Mouse (Mus musculus) testis, adult 2 months (tissue): ENCODE data around the gene Adgra3.

Source experiments
- CTCF ChIP-seq: fragments of 200-500 bp; IDR thresholded peaks from 2 replicates; pipeline ENCODE4 v1.5.1; 2012; ENCODE audit warnings: low read depth, mild to moderate bottlenecking, inconsistent platforms, low read length, moderate library complexity; ENCODE audit not compliant: control insufficient read depth, insufficient read depth, insufficient replicate concordance
- POLR2A ChIP-seq: fragments of 200-500 bp; IDR thresholded peaks from 2 replicates; pipeline ENCODE4 v1.6.1; 2012; ENCODE audit warnings: low read depth, mild to moderate bottlenecking, inconsistent platforms, low read length, moderate library complexity; ENCODE audit not compliant: control insufficient read depth

GRCm38 (mm10) chr5:49924712-49925111 lies 134.1 kb downstream of the Adgra3 start:
- no peak for TF ChIP-seq CTCF
- no peak for TF ChIP-seq POLR2A
